Mouse (Mus musculus): ENCODE results near the gene Sept5. TPM values are rescaled to one million over a fixed set of nuclear protein-coding genes. Genes with fewer than 3 reads are reported as not detected.

Sept5 gene
- polyA plus RNA-seq, 1 experiment = 0.83 TPM

- TF ChIP-seq POLR2A (IDR thresholded peaks at IDR 0.05; ENCODE audit: borderline replicate concordance, low read depth, low read length) = no peak
- no peak for TF ChIP-seq CTCF (IDR thresholded peaks at IDR 0.05; ENCODE audit: low read depth, low read length)
- no peak overlapping the region for H3K27ac ChIP-seq (ENCODE audit: insufficient read depth, low read depth, low read length)
- no peaks in the 10 kb centered on the region for H3K4me1 ChIP-seq (ENCODE audit: control insufficient read depth, insufficient read depth, low read length)
- H3K4me3 ChIP-seq (ENCODE audit: insufficient read depth, low read length) = no peak overlapping the region
Observed at GRCm38 (mm10) chr16:18636401-18636800, 6.6 kb upstream of the Sept5 start.

DNA sequence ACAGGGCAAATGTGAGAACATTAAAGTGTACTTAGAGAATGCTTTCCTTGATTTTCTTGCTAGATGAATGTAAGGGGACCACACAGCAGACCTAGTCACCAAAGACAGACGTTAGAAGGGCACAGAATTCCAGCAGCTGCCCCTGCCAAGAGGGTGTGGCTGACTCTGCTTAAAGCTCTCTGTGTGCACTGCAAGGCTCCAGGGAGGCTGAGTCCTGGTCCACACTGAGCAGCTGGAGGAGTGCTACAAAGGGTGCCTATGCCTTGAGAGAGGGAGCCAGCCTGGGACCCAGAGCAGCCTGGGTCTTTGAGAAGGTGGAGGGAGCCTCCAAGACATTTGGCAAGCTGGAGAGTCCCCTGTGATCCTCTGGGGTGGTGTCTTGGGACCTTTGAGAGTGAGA, 3.6 kb upstream of the Sept5 start:
- Histone ChIP-seq H3K4me3 (ENCODE audit: insufficient read depth, low read length) (no peak overlapping the region), H3K27ac (ENCODE audit: insufficient read depth, low read depth, low read length) (no peak overlapping the region), H3K4me1 (ENCODE audit: control insufficient read depth, insufficient read depth, low read length) (no peaks in the 10 kb centered on the region)
- TF ChIP-seq POLR2A (IDR thresholded peaks at IDR 0.05; ENCODE audit: borderline replicate concordance, low read depth, low read length) = no peak
- no peak for TF ChIP-seq CTCF (IDR thresholded peaks at IDR 0.05; ENCODE audit: low read depth, low read length)

DNA sequence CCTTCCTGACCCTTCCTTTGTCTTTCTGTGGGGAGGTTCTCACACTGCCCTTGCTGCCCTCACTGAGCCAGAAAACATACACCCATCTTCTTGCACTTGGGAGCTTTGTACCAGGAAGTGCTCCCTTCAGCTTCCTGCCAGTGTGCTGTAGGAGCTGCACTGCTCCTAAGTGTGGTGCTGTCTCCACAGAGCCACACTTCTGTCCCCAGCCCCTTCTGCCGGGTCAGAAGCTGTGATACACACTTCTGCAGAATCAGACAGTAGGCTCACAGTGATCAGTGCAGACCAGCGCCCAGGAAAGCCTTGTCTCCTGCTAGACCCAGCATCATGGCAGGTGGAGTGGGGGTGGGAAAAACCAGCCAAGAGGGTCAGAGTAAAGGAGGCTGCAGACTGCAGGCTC, 3.1 kb upstream of the Sept5 start:
- Histone ChIP-seq H3K4me1 (ENCODE audit: control insufficient read depth, insufficient read depth, low read length) (no peaks in the 10 kb centered on the region), H3K27ac (ENCODE audit: insufficient read depth, low read depth, low read length) (no peak overlapping the region)
- no peak for TF ChIP-seq POLR2A (IDR thresholded peaks at IDR 0.05; ENCODE audit: borderline replicate concordance, low read depth, low read length)
- no peak for TF ChIP-seq CTCF (IDR thresholded peaks at IDR 0.05; ENCODE audit: low read depth, low read length)

DNA sequence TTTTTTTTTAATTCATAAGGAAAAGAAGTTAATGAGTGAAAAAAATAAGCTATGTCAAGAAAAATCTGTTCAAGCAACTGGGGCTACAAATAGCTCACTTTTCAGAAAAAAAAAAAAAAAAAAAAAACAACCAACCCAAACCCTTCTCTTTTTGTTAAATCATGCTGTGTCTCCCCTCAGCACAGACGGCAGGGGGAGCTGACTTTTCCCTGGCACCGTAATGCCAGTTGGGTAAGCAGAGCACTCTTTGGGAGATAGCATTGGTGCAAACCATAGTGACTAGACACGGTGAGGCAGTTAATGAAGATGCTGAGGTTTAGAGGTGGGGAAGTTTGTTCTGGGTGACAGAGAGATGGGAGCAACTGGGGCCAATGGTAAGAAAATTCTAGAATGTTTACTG, 2.3 kb upstream of the Sept5 start:
- TF ChIP-seq CTCF (IDR thresholded peaks at IDR 0.05; ENCODE audit: low read depth, low read length) (no peak), POLR2A (IDR thresholded peaks at IDR 0.05; ENCODE audit: borderline replicate concordance, low read depth, low read length) (no peak)
- Histone ChIP-seq H3K4me1 (ENCODE audit: control insufficient read depth, insufficient read depth, low read length) (no peaks in the 10 kb centered on the region), H3K27ac (ENCODE audit: insufficient read depth, low read depth, low read length) (no peak overlapping the region), H3K4me3 (ENCODE audit: insufficient read depth, low read length) (no peak overlapping the region)

More for the DNA sequence above, 3.1 kb upstream of the Sept5 start:
- H3K4me3 ChIP-seq (ENCODE audit: insufficient read depth, low read length) = no peak overlapping the region

DNA sequence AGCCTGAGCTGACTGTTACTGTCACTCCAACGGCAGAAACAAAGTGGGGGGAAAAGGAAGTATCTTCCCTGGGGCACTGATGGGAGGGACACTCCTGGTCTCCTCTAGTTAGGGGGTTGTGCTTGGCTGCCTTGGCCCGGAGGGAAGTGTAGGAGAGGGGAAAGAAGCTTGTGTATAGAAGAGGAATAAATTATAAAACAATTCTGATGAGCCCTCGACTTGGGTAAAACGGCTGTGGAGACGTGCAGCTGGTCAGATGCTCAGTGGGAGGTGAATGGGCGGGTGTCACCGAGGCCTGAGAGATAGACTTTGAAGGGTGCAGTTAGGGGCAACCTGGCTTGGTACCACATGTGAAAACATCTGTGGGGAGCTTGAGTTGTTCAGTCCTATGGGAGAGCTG, 1.4 kb upstream of the Sept5 start:
- H3K4me3 ChIP-seq (ENCODE audit: insufficient read depth, low read length) = no peak overlapping the region
- no peak overlapping the region for H3K27ac ChIP-seq (ENCODE audit: insufficient read depth, low read depth, low read length)
- peaks cover under 1% of the 10 kb centered on the region; the same call in 1 of the 2 replicates for H3K4me1 ChIP-seq (ENCODE audit: control insufficient read depth, insufficient read depth, low read length)
- no peak for TF ChIP-seq CTCF (IDR thresholded peaks at IDR 0.05; ENCODE audit: low read depth, low read length)
- TF ChIP-seq POLR2A (IDR thresholded peaks at IDR 0.05; ENCODE audit: borderline replicate concordance, low read depth, low read length) = no peak

DNA sequence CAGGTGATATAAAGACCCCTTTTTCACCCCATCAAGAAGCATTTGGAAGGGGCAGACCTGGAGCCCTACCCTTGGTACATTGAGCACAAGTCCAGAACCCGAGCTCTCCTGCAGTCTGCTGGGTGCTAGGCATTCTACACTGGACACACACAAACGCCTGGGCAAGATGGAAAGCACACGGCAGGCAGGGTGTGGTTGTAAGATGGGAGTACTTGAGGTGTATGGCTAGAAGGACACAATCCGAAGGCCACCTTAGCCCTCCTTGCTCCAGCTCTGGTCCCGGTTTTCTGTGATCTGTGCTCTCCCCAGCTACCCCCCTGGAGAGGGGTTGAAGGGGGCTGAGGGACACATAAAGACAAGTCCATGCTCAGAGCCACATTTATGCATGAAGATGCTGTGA, 537 bp upstream of the Sept5 start:
- no peak for TF ChIP-seq CTCF (IDR thresholded peaks at IDR 0.05; ENCODE audit: low read depth, low read length)
- no peak for TF ChIP-seq POLR2A (IDR thresholded peaks at IDR 0.05; ENCODE audit: borderline replicate concordance, low read depth, low read length)
- peaks cover 4% of the 10 kb centered on the region; the same call in 1 of the 2 replicates for H3K4me1 ChIP-seq (ENCODE audit: control insufficient read depth, insufficient read depth, low read length)
- no peak overlapping the region for H3K4me3 ChIP-seq (ENCODE audit: insufficient read depth, low read length)
- no peak overlapping the region for H3K27ac ChIP-seq (ENCODE audit: insufficient read depth, low read depth, low read length)

DNA sequence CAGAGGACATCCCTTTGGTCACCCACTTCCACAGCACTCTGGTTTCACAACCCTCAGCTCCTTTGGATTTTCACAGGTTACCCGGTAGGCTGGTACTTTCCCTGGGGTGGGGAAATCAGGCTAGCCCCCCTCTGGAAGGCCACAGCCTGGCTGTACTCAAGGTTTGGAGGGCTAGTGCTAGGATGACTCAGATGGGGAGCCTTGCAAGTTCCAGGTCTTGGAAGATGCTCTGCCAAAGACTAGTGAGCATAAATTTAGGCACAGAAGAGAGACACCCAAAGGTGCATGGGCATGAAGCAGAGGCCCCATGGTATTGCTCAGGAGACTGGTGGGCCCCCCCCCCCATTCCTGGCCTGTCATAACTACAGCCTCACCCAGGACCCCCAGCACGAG, 810 bp downstream of the Sept5 start:
- H3K27ac ChIP-seq (ENCODE audit: insufficient read depth, low read depth, low read length) = no peak overlapping the region
- TF ChIP-seq POLR2A (IDR thresholded peaks at IDR 0.05; ENCODE audit: borderline replicate concordance, low read depth, low read length) (no peak), CTCF (IDR thresholded peaks at IDR 0.05; ENCODE audit: low read depth, low read length) (no peak)
- H3K4me3 ChIP-seq (ENCODE audit: insufficient read depth, low read length) = peak overlapping the region; percentile 59
- peaks cover 4% of the 10 kb centered on the region; the same call in 1 of the 2 replicates for H3K4me1 ChIP-seq (ENCODE audit: control insufficient read depth, insufficient read depth, low read length)

DNA sequence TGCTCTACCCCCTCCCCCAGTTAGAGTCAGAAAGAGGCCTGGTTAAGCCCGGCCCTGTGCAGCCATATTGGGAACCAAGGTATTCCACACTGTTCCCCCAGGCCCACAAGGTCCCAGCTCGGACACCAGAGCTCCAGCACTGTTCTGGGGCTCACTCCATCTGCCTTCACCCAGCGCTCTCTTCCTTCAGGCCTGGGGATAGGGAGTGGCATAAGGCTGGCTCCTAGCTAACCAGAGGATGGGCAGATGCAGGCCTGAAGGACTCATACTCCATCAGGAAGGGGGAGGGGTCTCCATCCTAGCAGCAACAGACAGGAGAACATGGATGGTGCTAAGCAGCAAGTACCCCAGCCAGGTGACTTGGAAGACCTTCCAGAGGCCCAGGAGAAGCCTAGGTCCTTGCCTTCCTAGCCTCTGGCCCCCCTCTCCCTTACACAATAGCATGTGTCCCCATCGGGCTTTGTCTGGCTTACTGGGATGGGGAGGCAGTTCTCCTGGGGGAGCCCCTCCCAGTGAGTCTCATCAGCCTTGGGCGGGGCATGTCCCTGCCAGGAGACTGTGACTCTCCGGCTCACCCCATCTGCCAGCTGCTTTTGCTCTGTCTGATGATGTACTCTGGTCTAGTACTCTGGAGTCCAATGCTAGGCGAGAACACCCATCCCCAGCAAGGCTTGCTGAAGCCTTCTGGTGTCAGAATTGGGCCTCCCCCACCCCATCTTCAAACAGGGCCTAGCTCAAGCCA, 1.4 kb downstream of the Sept5 start:
- no peak overlapping the region for H3K4me3 ChIP-seq (ENCODE audit: insufficient read depth, low read length)
- H3K4me1 ChIP-seq (ENCODE audit: control insufficient read depth, insufficient read depth, low read length) = peaks cover 4% of the 10 kb centered on the region; the same call in 1 of the 2 replicates
- no peak overlapping the region for H3K27ac ChIP-seq (ENCODE audit: insufficient read depth, low read depth, low read length)

GRCm38 (mm10) chr16:18627163-18627562, 2.6 kb downstream of the Sept5 start:
- no peak overlapping the region for H3K4me3 ChIP-seq (ENCODE audit: insufficient read depth, low read length)
- no peak for TF ChIP-seq CTCF (IDR thresholded peaks at IDR 0.05; ENCODE audit: low read depth, low read length)
- TF ChIP-seq POLR2A (IDR thresholded peaks at IDR 0.05; ENCODE audit: borderline replicate concordance, low read depth, low read length) = no peak
- H3K4me1 ChIP-seq (ENCODE audit: control insufficient read depth, insufficient read depth, low read length) = peaks cover 4% of the 10 kb centered on the region; the same call in 1 of the 2 replicates
- H3K27ac ChIP-seq (ENCODE audit: insufficient read depth, low read depth, low read length) = no peak overlapping the region

More for the DNA sequence above, 1.4 kb downstream of the Sept5 start:
- TF ChIP-seq CTCF (IDR thresholded peaks at IDR 0.05; ENCODE audit: low read depth, low read length) (no peak), POLR2A (IDR thresholded peaks at IDR 0.05; ENCODE audit: borderline replicate concordance, low read depth, low read length) (no peak)

DNA sequence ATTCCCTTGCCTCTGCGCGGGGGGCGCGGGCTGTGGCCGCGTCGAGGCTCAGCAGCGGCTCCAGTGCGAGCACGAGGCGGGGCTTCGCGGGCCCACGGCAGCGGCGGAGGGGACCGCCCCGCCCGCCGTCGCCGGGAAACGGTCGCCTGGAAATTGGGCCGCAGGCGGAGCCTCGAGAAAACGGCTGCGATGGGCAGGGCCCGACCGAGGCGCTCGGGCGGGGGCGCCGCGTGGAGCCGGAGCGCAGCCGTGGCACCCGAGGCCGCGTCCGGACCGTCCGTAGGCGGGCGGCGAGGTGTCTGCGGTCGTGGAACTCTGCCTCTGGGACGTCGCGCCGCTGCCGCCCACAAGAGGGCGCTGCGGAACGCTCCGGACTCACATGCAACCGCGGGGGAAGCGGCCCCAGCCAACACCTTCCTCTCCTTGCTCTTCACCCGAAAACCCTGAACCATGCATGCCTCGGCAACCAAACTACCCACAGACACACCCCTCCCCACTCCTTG, 3.3 kb downstream of the Sept5 start, which contains the start of gene Gm49601:
Gm49601 (minus strand) TSS at position 52 of the 503 bp plus-strand sequence.
- no peak within 1 kb of the TSS for H3K27ac ChIP-seq (ENCODE audit: insufficient read depth, low read depth, low read length)
- H3K4me3 ChIP-seq (ENCODE audit: insufficient read depth, low read length) = peak within 1 kb of the TSS; percentile 47
- peaks cover 4% of the 10 kb centered on the region; the same call in 1 of the 2 replicates for H3K4me1 ChIP-seq (ENCODE audit: control insufficient read depth, insufficient read depth, low read length)
- TF ChIP-seq CTCF (IDR thresholded peaks at IDR 0.05; ENCODE audit: low read depth, low read length) = peak; percentile 48
- no peak for TF ChIP-seq POLR2A (IDR thresholded peaks at IDR 0.05; ENCODE audit: borderline replicate concordance, low read depth, low read length)

All from bone marrow macrophage, adult 2 months (primary cell).